Mouse (Mus musculus): ENCODE results near the gene Col25a1.

- TF ChIP-seq CTCF (conservative IDR thresholded peaks at IDR 0.05; ENCODE audit: insufficient read depth, insufficient read length, low read depth, low read length) (no peak), POLR2A (IDR thresholded peaks at IDR 0.05; ENCODE audit: low read depth, low read length) (no peak)
These were observed 5.9 kb downstream of the Col25a1 start for GRCm38 (mm10) chr3:130137204-130137603.
